Mouse (Mus musculus) thymus, adult 2 months (tissue): ENCODE measurements around the gene Rmdn2.

Experiments
- CTCF ChIP-seq: fragments of 200-500 bp; IDR thresholded peaks from 2 replicates; pipeline ENCODE4 v1.5.1; 2012; ENCODE audit warnings: mild to moderate bottlenecking, control low read depth, low read length, moderate library complexity, borderline replicate concordance; ENCODE audit not compliant: control insufficient read depth, poor library complexity, insufficient read depth; ENCODE audit errors: extremely low read depth
- POLR2A ChIP-seq: fragments of 200-500 bp; IDR thresholded peaks from 2 replicates; pipeline ENCODE4 v1.6.1; 2012; ENCODE audit warnings: mild to moderate bottlenecking, low read length, control low read depth, moderate library complexity; ENCODE audit not compliant: control insufficient read depth, poor library complexity, insufficient read depth; ENCODE audit errors: extremely low read depth

GRCm38 (mm10) chr17:79705671-79706455, 94.2 kb downstream of the Rmdn2 start:
- TF ChIP-seq CTCF (no peak), POLR2A (no peak)
